Mouse (Mus musculus) lung, adult 2 months (tissue): ENCODE measurements around the gene Ltb.

Source experiments
- CTCF ChIP-seq: fragments of 200-500 bp; IDR thresholded peaks from 2 replicates; pipeline ENCODE4 v1.5.1; 2011; ENCODE audit warnings: mild to moderate bottlenecking, low read length, control low read depth; ENCODE audit not compliant: insufficient read depth
- POLR2A ChIP-seq: fragments of 200-500 bp; IDR thresholded peaks from 2 replicates; pipeline ENCODE4 v1.6.1; 2011; ENCODE audit warnings: low read depth, mild to moderate bottlenecking, control low read depth, low read length, borderline replicate concordance; ENCODE audit errors: extremely low read depth

DNA sequence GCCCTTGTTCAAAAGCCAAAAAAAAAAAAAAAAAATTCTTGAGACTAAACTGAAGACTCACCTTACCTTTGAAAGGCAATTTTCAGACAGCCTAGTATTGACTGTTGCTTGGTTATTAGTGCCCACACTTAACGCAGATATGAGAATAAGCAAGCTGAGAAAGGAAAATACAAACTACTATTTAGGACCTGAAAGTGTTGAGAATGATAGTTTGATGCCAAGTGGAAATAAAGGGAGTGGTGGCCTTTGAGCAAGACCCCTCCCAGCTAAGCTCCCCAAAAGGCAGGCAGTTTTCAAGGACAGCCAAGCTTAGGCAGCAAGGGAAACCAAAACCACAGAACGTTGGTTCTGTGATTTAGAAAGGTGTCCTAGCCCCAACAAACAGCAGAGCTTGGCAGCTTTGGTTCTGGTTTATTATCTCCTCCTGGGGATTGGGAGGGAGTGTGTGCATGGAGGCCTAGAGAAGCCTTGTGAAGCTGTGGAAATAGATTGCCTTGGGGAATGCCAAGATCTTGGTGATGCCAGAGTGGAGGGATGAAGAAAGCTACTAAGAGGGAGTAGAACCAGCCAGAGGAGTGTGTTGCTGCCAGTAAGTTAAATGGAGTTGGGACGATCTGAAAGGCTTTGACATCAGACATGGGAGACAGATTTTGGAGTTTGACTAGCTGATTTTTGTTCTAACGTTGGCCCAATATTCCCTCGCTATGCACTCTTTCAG is 46.2 kb upstream of the Ltb start:
- TF ChIP-seq POLR2A = no peak
- TF ChIP-seq CTCF = no peak
